Mouse (Mus musculus): ENCODE measurements around the gene H2afx. TPM values are rescaled to one million over a fixed set of nuclear protein-coding genes. Genes with fewer than 3 reads are reported as not detected.
"Not testable (repeated sequence)": the region's sequence is repeated elsewhere in the genome, so short reads cannot be mapped to it uniquely, and the experiment has no call there.

Gene H2afx
- total RNA-seq, 1 experiment from 2014 or later = 56.5 TPM

GRCm38 (mm10) chr9:44337436-44338169 lies 3.1 kb downstream of the H2afx start:
- no peak for DNase-seq

DNA sequence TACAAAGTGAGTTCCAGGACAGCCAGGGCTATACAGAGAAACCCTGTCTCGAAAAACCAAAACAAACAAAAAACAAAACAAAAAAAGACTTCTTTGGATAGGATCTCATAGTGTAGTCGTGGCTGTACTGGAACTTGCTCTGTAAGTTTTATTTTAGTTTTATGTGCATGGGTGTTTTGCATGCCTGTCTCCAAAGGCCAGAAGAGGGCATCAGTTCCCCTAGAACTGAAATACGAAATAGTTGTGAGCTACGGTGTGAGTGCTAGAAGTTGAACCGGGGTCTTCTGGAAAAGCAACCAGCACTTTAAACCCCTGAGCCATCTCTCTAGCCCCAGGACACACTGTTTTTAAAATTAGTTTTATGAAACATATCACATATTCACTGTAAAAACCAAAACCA lies 4.1 kb downstream of the H2afx start:
- no peak for DNase-seq

DNA sequence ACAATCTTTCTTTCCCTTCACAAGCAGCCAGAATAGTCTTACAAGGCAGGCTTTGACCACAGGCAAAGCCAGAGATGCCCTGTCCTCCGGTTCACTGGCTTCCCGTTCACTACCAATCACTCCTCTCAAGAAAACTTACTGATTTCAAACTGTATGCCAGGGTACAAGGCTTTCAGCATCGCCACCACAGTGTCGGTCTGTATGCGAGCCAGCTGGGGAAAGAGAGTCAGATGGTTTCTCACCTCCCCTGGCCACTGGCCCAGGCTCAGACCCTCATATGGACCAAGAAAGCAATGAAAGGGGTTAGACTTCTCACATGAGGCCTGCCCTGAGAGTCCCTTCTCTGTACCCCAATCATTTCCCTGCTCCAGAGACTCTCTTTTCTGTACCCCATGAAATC lies 7.0 kb downstream of the H2afx start:
- DNase-seq = no peak

DNA sequence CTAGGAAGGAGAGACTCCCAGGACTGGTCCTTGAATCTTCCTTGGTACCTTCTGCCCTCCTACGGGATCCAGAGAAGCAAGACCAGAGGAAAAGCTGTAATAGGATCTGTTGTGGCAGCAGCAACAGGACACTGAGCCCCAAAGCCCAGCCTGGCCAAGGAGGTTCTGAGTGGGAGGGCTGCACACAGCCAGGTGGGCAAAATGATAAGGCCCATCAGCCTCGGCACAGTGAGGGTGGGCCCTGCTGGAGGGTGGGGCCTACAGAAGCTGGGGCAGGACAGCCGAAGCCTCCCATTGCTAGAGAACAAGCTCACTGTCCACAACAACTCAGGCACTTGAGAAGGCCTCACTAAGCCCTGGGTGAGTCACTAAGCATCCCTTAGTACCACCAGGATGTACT lies 7.7 kb downstream of the H2afx start:
- DNase-seq = no peak

DNA sequence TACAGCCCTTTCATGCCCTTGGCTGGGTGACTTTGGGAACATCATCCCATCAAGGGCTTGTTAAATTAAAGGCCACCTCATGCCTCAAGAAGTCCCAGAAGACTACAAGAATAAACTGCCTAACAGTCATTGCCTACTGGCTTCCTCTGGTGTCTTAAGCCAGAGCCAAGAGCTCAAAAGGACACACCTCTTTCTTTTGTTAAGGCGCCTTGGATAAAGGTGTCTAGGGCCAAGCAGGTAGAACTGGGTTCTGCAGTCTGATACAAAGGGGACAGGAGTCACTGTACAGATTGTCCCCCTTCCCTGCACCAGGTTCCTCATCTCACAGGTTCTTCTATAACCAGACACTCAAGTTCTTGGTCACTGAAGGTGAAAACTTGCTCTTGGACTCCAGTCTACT lies 8.1 kb downstream of the H2afx start:
- no peak for DNase-seq

DNA sequence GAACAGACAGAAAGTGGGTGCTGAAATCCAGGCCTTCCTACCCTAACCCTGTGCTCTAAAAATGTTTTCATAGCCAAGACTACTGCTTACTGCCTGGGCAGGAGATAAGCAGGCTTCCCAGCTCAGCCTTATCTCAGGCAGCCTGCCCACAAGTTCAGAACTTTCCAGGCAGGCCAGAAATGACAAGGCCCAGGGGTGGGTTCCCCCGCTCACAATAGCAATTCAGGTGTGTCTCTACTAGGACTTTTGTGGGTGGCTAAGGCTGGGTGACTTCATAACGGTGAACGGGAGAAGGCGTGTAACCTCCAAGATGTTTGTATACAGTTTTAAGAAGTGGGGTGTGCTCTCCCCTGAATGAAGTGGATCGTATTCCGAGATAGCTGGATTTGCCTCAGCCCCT lies 8.8 kb downstream of the H2afx start:
- DNase-seq = no peak

- DNase-seq = peak; percentile 89
These were observed 9.4 kb downstream of the H2afx start, which contains the start of gene Hmbs for GRCm38 (mm10) chr9:44343781-44344421. Gene Hmbs, minus strand, starts transcription at chr9:44344228.

DNA sequence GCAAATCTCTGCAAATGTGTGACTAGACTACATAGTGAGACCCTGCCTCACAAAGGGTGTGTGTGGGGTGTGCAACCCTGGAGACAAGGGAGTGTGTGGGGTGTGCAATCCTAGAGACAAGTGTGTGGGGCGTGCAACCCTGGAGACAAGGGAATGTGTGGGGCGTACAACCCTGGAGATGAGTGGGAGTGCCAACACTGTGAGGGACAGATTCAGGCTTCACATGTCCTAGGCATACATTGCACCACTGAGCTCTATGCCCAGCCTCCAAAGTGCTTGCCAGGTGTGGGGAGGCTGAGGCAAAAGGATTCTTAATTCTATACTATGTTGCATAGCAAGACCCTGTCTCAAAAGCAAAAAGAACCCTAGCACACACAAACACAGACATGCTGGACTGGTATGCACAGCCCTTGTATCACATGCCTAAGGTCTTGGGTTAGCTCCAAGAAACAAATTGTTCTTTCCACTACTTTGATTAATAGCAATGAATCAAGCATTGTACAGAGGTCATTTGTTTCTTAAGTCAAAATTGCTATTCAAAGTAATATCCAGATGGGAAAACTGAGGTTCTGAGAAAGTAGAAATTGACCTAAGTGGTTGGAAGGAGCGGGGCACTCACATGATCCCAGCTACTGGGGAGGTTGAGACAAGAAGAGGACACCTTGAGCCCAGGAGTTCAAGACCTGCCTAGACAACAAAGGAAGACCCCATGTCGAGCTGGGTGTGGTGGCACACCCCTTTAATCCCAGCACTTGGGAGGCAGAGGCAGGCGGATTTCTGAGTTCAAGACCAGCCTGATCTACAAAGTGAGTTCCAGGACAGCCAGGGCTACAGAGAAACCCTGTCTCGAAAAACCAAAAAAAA lies 11.3 kb downstream of the H2afx start:
- no peak for DNase-seq

GRCm38 (mm10) chr9:44347166-44347565 lies 12.7 kb downstream of the H2afx start:
- no peak for DNase-seq

- DNase-seq = no peak
These were observed 13.1 kb downstream of the H2afx start for GRCm38 (mm10) chr9:44347621-44348020.

DNA sequence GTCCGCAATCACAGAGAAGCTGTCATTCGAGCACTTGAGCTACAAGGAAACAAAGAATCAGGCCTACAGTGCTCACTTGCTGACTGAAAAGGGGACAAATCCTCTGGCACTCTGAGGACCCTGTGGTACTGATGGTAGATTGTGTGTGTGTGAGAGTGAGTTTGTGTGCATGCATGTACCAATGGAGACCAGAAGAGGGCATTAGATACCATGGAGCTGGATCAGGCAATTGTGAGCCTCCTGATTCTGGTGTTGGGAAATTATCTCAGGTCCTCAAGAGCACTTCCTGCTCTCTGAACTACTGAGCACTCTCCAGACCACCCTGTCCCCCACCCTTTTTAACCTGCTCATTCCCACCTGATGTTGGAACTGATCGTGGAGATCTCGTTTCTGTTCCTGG lies 14.1 kb downstream of the H2afx start:
- DNase-seq = no peak

GRCm38 (mm10) chr9:44351396-44351795 lies 16.9 kb downstream of the H2afx start:
- no peak for DNase-seq

GRCm38 (mm10) chr9:44352337-44352736 lies 17.8 kb downstream of the H2afx start:
- DNase-seq = no peak

- peak; percentile 28 for DNase-seq
These were observed 18.6 kb downstream of the H2afx start for GRCm38 (mm10) chr9:44353142-44353541.

DNA sequence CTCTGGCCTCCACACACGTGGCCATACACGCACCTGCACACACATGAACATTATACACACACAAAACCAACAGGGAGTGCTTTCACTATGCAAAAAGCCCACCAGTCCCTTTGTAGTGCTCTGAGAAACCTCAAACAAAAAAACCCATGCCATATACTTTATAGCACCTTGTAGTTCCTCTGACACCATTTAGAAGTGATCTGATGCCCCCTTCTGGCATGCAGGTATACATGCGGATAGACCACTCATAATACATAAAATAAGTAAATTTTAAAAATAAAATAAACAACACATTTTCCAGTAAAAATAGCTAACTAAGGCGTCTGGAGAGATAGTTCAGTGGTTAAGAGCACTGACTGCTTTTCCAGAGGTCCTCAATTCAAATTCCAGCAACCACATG lies 22.7 kb downstream of the H2afx start:
- no peak for DNase-seq

DNA sequence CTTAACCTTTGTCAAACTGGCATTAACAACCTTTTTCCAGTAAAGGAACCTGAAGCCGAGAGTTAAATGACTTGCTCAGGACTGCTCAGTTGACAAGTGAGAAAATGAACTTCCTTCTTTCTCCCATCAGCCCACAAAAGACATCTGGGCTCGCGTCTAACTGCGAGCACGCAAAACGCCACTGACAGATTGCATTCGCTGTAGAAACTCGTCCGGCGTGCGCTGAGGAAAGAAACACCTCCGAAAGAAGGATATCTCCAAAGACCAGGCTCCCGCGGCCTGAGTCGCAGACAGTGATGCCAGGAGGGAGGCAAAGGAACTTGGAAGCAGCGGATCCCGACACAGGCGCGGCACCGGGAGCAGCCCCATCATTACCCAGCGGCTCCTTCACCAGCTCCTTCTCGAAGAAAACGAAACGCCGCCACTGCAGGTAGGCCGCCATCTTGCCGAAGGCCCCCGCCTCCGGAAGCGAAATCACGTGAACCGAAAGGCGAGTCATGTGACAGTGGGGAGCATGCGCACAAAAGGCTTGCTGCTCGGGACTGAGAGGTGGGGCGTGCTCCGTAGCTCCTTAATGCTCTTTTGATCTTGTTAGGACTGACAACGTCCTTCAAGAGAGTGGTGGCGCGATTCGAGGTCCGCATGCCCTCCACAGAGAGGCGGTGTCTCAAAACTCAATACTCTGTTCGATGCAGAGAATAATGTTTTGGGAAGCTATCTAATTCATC lies 26.9 kb downstream of the H2afx start, which contains the start of gene Vps11:
TSS of gene Vps11 (minus strand) at position 481 of the 728 bp plus-strand sequence.
- peak; percentile 94 for DNase-seq

GRCm38 (mm10) chr9:44361931-44362330 lies 27.4 kb downstream of the H2afx start:
- not testable (repeated sequence) for DNase-seq

DNA sequence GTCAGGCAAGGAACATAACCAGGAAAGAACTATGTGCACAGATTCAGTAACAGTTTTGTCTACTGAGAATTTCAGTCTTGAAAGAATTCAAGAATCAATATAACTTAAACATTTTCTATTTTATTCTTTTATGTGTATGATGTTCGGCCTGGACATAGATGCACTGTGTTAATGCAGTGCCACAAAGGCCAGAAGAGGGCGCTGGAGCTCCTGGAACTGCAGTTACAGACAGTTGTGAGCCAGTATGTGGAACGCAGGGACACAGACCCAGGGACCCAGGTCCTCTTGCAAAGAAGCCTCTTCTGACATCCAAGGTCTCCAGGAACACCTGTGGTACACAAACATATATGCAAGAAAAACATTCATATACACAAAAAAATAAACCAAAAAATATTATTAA lies 30.0 kb downstream of the H2afx start:
- DNase-seq = no peak

DNA sequence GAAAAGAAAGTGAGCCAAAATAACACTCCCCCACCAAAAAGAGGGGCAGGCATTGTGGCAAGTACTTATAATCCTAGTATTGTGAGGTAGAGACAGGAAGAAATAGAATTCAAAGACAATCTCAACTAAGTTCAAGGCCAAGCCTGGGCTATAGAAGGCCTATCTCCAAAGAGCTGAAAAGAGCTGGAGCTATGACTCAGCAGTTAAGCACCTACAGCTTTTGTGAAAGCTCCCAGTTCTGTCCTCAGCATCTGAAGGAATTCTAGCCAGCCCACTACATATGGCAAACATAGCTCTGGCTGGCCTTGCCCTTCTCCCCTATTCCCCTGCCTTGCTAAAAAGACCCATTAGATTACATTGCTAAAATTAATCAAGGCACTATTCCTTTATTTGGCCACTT lies 38.9 kb downstream of the H2afx start:
- no peak for DNase-seq

GRCm38 (mm10) chr9:44376141-44376540 lies 41.6 kb downstream of the H2afx start:
- DNase-seq = no peak

DNA sequence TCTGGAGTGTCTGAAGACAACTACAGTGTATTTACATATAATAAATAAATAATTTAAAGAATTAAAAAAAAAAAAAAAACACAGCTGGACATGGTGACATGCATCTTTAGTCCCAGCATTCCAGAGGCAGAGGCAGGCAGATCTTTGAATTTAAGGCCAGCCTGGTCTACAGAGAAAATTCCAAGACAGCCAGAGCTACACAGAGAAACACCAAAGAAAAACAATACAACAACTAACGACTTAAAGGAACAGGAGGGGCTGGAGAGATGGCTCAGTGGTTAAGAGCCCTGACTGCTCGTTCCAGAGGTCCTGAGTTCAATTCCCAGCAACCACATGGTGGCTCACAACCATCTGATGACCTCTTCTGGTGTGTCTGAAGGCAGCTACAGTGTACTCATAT lies 42.8 kb downstream of the H2afx start:
- DNase-seq = not testable (repeated sequence)

DNA sequence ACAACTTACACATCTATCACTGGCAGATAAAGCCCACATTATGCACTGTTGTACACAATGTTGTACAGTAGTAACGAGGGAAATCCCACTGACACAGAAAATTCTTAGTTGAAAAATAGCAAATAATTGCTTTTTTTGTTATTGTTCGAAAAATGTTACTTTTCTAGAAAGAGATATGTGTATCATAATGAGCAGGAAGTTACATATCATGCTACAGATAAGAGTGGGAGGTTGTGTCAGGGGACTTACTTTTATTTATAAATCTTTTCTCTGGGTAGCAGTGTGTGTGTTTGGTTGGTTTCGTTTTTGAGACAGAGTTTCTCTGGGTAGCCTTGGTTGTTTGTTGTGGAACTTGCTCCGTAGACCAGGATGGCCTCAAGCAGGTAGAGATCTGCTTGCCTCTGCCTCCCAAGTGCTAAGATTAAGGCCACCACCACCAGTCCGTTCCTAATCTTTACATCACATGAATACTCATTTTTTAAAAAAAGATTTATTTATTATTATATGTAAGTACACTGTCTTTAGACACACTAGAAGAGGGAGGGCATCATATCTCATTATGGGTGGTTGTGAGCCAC lies 43.7 kb downstream of the H2afx start:
- DNase-seq = no peak
